Mouse (Mus musculus) c-Kit-positive CD71-positive TER-119-positive erythroid progenitor cells, embryonic 14.5 days (primary cell): ENCODE results near the gene Sltm.
"Not testable (repeated sequence)": the region's sequence is repeated elsewhere in the genome, so short reads cannot be mapped to it uniquely, and the experiment has no call there.

Source experiments
- DNase-seq: peaks from one replicate; pipeline ENCODE4 v3.0.0-alpha.2; 2013; ENCODE audit warnings: low spot score

The Sltm gene

GRCm38 (mm10) chr9:70542305-70543041 is at the start of gene Sltm:
TSS of gene Sltm (plus strand) at chr9:70542754.
- DNase-seq = peak; percentile 97

- no peak for DNase-seq
These were observed 49.5 kb upstream of the Sltm start for GRCm38 (mm10) chr9:70493038-70493437.

- no peak for DNase-seq
These were observed 45.6 kb upstream of the Sltm start for GRCm38 (mm10) chr9:70496990-70497389.

DNA sequence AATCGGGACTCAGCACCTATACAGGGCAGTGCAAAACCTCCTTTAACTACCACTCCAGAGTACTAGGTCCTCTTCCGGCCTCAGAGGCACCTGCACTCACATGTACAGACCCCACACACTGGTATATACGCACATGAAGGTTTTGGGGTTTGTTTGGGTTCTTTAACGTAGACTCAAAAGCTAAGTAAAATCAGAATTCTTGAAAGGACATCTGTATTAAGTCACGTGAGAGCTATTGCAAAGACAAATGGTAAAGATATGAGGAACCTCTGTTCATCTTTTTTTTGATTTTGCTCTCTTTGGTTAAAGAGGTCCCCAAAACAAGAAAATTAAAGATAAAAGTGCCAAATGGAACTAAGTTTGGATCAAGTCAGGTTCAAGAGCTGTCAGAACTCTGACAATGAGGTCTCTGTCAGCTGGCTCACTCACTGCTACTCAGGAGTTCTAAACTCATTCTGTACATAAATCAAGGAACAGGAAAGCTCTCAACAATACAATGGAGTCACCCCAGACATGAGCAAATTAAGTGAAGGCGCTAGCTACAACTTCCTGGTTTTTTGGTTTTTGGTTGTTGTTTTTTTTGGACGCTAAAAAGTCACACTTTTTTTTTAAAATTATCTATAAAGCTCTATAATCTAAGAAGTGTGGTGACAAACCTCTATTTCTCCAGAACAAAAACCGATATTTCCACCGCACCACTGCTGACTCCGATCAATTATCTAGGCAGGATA is 40.1 kb upstream of the Sltm start:
- no peak for DNase-seq

- DNase-seq = no peak
These were observed 39.4 kb upstream of the Sltm start for GRCm38 (mm10) chr9:70503015-70503603.

DNA sequence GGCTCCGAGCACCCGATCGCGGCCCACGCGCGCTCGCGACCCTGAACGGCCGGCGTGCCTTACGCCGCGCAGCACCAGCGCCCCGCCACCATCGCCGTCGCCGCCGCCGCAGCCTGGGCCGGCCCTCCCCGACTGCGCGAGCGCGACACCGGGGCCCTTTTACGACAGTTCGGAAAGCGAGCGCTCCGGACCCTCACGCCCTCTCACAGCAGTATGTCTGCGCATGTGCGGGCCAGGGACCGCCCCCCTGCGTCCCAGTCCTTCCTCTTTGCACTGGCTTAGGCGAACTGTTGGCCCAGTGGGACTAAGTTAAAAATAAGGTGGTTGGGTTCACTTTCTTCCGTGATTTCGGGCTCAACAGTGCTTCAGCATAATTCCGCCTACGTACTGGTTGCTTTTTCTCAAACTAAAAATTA is 38.9 kb upstream of the Sltm start, which contains the start of gene Rnf111:
Gene Rnf111 (minus strand): TSS at position 100 of the 416 bp plus-strand sequence.
- DNase-seq = peak; percentile 94

DNA sequence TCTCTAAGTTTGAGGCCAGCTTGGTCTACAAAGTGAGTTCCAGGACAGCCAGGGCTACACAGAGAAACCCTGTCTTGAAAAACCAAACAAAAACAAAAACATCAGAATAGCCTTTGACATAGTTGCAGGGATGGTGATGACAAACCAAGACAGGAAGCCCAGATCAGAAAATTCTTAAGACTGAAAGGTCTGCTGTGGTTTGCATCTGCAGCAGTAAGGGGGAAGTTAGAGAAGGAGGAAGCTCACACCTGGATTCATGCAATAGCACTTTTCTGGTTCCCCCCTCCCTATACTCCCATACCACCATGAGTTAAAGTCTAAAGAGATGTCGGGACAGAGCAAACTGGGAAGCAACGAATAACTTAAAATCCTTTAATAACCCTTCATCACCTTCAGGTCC is 36.4 kb upstream of the Sltm start:
- DNase-seq = no peak

- no peak for DNase-seq
These were observed 35.8 kb upstream of the Sltm start for GRCm38 (mm10) chr9:70506787-70507186.

GRCm38 (mm10) chr9:70509906-70510525 is 32.5 kb upstream of the Sltm start:
- DNase-seq = no peak

GRCm38 (mm10) chr9:70510998-70511583 is 31.5 kb upstream of the Sltm start:
- no peak for DNase-seq

DNA sequence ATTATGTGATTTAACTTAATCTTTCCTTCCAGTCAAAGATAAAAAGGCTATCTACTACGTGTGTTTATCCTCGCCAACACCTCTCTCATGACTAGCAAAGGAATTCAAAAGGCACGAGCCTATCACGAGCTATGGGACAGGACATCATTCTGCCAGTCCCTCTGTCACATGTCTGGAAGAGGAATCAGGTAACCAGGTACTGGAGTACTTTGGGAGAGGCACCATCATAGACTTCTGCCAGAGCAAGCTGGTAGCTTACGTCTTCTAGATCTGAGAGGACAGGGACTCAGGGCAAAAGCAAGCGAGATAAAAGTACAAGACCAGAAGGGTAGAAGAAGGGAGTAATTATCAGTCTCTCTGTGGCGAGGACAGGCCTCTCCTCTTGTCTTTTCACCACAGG is 30.9 kb upstream of the Sltm start:
- no peak for DNase-seq

- DNase-seq = no peak
These were observed 21.9 kb upstream of the Sltm start for GRCm38 (mm10) chr9:70520651-70521050.

DNA sequence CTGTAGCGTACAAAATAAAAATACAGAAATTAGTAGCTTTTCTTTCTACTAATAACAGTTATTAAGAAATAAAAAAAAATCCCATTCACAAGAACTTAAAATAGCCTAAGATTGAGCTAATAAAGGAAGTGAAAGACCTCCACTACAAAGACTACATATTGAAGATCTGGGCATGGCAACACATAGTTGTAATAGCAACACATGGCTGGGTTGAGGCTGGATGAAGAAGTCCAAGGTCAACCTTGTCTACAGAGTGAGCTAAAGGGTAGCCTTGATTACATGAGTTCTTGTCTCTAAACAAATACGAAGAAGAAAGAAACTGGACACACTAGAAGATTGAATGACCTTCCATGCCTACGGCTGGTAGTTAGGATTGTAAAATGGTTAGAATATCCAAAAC is 18.7 kb upstream of the Sltm start:
- DNase-seq = no peak

- DNase-seq = no peak
These were observed 18.2 kb upstream of the Sltm start for GRCm38 (mm10) chr9:70524366-70524765.

DNA sequence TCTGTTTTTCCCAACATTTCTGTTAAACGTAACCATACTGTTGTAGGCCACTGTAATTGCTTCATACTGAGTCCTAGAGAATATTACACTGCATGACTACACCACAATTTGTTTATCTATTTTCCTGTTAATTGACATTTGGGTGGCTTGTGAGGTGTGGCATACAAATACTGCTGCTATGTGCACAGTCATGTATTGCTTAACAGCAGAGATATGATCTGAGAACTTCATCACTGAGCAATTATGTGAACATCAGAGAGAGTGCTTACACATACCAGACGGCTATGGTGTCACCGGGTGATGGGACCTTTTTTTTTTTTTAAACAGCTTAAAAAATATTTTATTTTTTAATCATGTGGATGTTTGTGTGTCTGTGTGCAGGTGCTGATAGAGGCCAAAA is 9.2 kb upstream of the Sltm start:
- DNase-seq = no peak

DNA sequence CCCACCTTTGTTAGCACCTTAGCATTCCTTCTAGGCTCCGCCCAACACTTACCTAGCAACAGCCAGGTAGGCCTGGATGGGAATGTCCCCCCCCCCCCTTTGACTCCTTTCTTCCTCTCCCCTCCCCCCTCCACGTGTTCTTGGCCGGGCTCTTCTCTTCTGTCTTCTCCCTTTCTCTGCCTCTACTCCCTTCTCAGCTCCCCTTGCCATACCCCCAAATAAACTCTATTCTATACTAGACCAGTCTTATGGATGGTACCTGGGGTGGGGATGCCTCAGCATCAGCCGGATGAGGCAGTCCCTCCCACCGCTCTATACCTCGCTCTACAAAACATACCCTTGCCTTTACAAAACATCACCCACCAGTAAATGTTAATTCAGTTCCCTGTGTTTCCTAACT is 970 bp upstream of the Sltm start:
- DNase-seq = no peak

GRCm38 (mm10) chr9:70543048-70543880 is 710 bp downstream of the Sltm start:
- DNase-seq = peak; percentile 52

DNA sequence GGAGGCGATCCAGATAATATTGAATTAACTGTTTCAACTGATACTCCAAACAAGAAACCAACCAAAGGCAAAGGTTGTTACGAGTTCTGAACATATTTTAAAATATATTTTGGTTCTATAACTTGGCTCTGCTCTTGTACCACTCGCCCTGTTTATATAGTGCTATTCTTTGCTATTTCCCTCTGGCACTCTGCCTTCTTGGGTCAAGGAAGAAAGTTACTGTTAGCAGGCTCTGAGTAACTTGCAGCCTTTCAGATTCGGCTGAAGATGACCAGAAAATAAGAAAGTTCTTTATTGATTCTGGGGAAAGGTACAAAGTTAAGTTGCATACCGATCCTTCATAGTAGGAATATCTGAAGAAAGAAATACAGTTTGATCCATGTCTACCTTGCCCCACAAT is 1.4 kb downstream of the Sltm start:
- no peak for DNase-seq

DNA sequence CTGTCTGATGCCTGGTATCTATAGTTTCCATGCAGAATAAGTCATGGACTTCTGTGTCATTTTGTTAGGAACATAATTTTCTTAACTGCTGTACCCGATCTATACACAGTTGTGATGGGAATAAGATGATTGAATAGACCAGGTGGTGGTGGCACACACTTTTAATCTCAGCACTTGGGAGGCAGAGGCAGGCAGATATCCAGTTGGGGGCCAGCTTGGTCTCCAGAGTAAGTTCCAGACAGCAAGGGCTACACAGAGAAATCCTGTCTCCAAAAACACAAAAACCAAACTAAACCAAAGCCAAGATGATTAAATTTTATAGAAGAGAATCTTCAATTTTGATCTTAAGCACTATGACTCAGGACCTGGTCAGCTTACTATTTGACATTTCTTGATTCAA is 2.3 kb downstream of the Sltm start:
- no peak for DNase-seq

DNA sequence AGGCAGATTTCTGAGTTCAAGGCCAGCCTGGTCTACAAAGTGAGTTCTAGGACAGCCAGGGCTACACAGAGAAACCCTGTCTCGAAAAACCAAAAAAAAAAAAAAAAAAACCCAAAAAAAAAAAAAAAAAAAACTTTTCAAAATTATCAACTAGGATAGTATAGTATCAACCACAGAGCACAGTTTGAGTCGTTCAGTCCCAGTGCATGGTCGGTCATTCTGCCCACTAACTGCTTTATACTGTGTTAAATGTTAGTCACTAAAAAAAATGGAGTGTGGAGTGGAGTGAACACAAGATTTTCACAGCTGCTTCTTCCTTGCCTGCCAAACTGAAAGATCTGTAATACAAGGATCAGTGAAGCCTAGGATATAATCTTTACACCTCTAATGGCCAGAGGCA is 4.0 kb downstream of the Sltm start:
- DNase-seq = not testable (repeated sequence)

- no peak for DNase-seq
These were observed 5.8 kb downstream of the Sltm start for GRCm38 (mm10) chr9:70548304-70548703.
